Mouse (Mus musculus) frontal cortex, adult 2 months (tissue): ENCODE data around the gene Pmpcb. TPM values are rescaled to one million over a fixed set of nuclear protein-coding genes. Genes with fewer than 3 reads are reported as not detected.
A peak's percentile ranks its signal among the peaks of the same experiment; 100 is the strongest.

Source experiments
- DNase-seq, 2 experiments: peaks; one replicate each; pipeline ENCODE4 v3.0.0; 2022; ENCODE audit warnings: low spot score in 1 of 2; ENCODE audit errors: extremely low spot score in 1 of 2
- polyA plus RNA-seq: library from polyadenylated mRNA; depleted of rRNA; stranded (reverse); fragments of >200 nt; gene quantifications from 2 replicates; pipeline ENCODE4 v1.2.3, GENCODE M21; 2012; rRNA removed

The Pmpcb gene
- polyA plus RNA-seq, 1 experiment: 61.2 TPM

- peak in 1 of 2 experiments; percentile 20 for DNase-seq
Measured at GRCm38 (mm10) chr5:21789061-21789460, 52.1 kb downstream of the Pmpcb start.

- no peak for DNase-seq
Measured at GRCm38 (mm10) chr5:21792166-21792565, 55.2 kb downstream of the Pmpcb start.

- no peak for DNase-seq
Measured at GRCm38 (mm10) chr5:21802907-21803306, 66.0 kb downstream of the Pmpcb start.

- DNase-seq: no peak
Measured at GRCm38 (mm10) chr5:21803691-21804188, 66.8 kb downstream of the Pmpcb start.

- no peak for DNase-seq
Measured at GRCm38 (mm10) chr5:21804837-21805236, 67.9 kb downstream of the Pmpcb start.

Other genes starting within 250 kb of the Pmpcb start
- gene Lrrc17, start 193.6 kb upstream of the Pmpcb start, polyA plus RNA-seq: 0.23 and 0.36 TPM in 2 replicates
- gene Fbxl13, start 91.5 kb upstream of the Pmpcb start, polyA plus RNA-seq: 0.15 and 0.20 TPM in 2 replicates
- 26.6 and 27.2 TPM in 2 replicates for gene Armc10, start 91.3 kb upstream of the Pmpcb start, polyA plus RNA-seq
- gene Napepld, start 35.7 kb upstream of the Pmpcb start, polyA plus RNA-seq: 7.6 and 7.8 TPM in 2 replicates
- gene Dnajc2, start 48.1 kb downstream of the Pmpcb start, polyA plus RNA-seq: 21.5 and 24.1 TPM in 2 replicates
- 91.4 and 96.8 TPM in 2 replicates for gene Psmc2, start 48.1 kb downstream of the Pmpcb start, polyA plus RNA-seq
- gene Slc26a5, start 128.5 kb downstream of the Pmpcb start, polyA plus RNA-seq: 0.12 and 0.15 TPM in 2 replicates